Mouse (Mus musculus): Measurements from ENCODE around the gene Gm10974.

Gene Gm10974

GRCm38 (mm10) chr7:66364491-66364890 lies 1.2 kb upstream of the Gm10974 start:
- no peak for DNase-seq

GRCm38 (mm10) chr7:66365411-66365810 lies 294 bp upstream of the Gm10974 start:
- no peak for DNase-seq

DNA sequence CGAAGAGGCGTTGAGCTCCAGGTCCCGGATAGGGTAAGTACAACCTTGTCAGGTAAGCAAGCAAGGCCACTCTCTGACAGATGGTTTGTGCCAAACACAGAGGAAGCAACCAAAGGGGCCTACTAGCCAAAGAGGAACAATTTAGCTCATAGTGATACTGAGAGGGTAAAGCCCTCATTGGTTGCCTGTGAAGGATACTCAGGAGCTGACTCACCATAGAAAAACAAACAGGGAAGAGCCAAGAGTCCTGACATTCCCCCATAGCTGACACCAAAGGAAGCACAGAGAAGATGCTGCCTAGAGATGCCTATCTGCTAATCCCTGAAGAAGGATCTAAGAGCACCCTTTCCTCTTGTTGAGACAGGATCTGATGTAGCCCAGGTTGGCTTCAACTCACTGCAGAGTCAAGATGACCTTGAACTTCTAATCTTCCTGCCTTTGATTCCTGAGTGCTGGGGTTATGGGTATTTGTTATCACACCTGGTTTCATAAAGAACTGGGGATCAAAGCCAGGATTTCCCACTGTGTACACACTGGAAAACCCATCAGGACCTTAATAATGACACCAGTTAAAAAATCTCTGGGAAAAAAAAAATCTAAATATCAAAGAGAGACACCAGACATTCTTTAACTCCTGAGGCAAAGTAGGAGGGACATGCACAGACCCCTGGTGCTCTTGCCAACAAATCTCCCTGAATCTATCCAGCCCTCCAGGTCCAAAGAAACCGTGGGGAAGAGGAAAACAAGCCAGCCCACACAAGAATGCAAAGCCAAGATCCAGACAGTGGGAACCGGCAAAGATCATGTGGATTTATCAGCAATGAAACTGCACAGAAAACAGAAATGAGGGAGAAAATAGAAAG lies 3.6 kb downstream of the Gm10974 start:
- DNase-seq: no peak

GRCm38 (mm10) chr7:66369934-66370445 lies 4.3 kb downstream of the Gm10974 start:
- DNase-seq: no peak

GRCm38 (mm10) chr7:66370970-66371369 lies 5.3 kb downstream of the Gm10974 start:
- DNase-seq: no peak

GRCm38 (mm10) chr7:66373391-66373790 lies 7.7 kb downstream of the Gm10974 start:
- no peak for DNase-seq

DNA sequence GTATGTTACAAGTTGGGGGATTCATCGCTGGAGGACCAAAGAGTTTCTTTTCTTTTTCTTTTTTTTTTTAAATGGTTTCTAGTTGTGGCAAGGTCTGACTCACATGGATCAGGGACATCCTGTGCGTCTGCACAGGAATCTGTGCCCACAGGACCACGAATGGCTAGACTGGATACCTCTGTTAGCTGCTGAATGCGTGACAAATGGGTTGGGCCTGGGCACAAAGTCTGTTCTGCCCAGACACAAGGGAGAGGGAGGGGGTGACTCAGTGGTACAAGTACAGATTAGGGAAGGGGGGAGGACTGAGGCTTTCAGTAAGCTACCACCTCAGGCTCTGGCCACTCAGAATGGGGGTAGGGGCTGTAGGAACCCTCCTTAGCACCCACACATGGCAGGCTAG lies 10.0 kb downstream of the Gm10974 start:
- DNase-seq: no peak

DNA sequence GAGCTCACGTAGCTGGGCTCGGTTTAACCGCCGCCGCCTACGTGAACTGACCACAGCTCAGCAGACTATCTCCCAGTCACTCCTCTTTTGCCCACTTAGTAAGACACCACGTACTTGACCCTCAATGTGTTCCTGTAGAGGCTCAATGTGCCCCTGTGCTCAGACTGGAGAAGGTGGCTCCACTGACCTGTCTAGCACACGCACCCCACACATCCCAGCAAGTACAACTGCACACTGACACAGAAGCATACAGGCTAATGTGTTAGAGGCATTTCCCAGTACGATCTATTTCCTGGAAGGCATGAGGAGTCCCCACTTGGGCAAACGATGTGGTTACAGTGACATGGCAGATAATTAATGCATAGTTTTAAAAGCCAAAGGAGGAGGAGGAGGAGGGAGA lies 10.9 kb downstream of the Gm10974 start:
- DNase-seq: no peak

- DNase-seq: no peak
Measured at GRCm38 (mm10) chr7:66384213-66384612, 18.5 kb downstream of the Gm10974 start.

DNA sequence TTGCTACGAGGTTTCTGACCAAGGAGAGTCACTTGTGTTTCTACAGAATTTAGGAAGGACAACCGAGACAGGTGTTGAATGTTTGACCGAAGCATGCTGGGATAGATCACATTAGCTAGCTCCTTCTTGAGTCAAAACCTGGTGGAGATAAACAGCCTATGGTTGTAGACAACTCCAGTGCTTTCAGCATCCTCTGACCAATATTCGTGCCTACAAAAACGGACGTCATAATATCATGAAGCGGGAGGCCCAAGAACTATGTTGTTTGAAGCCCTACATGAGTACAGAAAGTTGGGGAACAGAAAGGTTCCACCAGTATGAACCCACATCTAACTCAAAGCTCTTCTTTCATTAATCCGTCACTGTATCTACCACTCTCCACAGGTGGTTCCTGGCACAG lies 19.2 kb downstream of the Gm10974 start:
- DNase-seq: no peak

- no peak for DNase-seq
Measured at GRCm38 (mm10) chr7:66385826-66386225, 20.1 kb downstream of the Gm10974 start.

- DNase-seq: no peak
Measured at GRCm38 (mm10) chr7:66386411-66386810, 20.7 kb downstream of the Gm10974 start.

GRCm38 (mm10) chr7:66387419-66387812 lies 21.7 kb downstream of the Gm10974 start:
- DNase-seq: no peak

DNA sequence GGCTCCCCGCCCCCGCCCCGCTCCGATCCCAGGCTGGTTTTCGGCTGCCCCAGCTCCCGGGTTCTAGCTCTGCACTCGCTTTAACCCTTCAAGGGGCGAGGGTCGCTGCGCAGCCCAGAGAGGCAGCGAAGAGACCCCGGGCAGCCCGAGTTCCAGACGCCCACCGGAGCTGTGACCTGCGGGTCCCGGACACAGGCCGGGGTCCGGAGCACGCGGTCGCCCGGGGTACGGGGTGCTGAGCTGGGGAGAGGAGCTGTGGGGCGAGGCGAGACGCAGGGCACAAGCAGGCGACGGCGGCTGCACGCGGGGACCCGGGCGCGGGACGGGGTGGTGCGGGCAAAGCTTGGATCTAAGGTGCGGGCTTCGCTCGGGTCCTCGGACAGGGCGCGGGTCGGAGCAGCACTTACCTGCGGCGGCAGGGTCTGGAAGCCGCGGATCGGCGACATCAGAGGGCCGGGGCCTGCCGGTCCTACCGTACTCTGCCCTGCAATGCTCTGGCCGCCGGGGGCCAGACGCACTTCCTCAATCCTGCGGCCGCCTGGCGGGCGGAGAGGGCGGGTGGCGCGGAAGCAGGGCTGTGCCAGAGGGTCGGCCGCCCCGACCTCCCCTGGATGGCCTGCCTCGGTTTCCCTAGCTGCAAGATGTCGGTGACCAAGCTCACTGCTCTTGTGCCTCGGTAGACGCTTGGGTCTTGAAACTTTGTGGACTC lies 22.3 kb downstream of the Gm10974 start, which contains the start of gene Lrrk1:
TSS of gene Lrrk1 (minus strand) at position 538 of the 709 bp plus-strand sequence.
- DNase-seq: no peak

DNA sequence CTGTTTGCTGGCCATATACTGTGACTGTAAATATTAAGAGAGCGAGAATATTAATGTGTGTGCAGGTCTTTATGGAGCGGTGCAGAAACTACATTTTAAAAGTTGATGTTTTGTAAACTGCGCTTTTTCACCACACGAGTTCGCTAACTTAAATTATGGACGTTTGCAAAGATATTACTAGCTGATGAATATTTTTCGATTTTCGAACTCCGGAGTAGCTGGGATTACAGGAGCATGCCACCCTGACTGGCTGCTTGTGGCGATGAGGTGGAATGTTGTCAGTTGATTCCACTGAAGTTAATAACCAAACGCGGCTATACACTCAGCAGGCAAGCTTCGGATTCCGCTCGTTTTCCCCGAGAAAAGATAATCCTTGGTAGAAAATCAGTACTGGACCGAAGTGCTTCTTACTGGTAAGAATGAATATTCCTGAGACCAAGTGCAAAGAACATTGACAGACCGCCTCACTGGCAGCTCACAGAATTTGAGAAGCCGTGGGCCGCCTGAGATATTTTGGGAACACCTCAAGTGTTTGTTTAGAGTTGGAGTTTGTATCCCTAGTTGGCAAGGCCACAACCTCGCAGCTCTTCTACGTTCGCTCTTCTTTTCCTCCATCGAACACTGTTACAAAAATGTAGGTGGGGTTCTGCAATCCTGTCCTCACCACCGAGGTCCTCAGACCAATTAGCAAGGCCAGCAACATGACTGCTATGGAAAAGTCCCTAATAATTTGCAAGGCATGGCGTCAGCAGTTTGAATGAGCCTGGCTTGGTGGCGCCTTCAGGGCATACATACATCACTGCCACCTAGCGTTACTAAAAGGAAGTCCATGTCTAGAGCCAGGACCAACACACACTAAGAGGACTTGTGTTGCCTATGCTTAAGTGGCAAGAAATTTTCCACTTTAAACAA lies 23.2 kb downstream of the Gm10974 start:
- DNase-seq: peak; percentile 32

DNA sequence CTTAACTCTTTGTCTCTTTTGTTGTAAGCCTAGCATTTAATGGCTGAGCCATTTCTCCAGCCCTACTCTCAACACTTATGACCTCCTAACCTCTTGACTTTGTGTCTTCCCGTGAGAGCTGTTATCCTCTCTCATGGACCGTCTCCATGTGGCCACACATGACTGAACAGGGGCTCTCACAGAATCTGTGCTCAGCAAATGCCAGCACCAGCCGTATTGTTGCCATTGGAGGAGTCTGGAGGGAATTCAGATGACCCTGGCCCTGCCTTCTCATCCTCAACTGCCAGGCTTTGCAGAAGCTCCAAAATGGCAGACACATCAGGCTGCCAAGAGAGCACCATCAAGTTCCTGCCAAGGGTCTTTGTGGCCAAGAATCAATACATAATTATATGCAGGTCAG lies 31.6 kb downstream of the Gm10974 start:
- DNase-seq: no peak

- no peak for DNase-seq
Measured at GRCm38 (mm10) chr7:66401605-66402004, 35.9 kb downstream of the Gm10974 start.

GRCm38 (mm10) chr7:66402876-66403275 lies 37.2 kb downstream of the Gm10974 start:
- DNase-seq: no peak

DNA sequence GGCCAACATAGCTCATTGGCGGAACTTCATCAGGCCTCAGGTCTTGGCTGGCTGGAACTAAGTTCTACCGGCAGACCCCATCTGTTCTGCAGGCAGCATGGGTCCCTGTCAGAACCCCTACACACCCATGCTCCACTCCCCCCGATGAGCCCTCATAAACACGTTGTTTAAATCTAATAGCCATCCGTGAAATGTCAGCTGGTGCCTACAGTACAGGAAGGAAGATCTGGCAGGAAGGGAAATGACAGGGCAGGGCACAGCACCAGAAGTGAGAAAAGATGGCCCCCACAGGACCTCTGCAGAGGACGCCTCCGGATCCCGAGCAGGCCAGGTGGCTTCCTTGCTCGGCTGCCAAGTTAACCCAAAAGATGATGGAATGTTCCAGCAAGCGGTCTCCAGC lies 38.4 kb downstream of the Gm10974 start:
- DNase-seq: no peak

- no peak for DNase-seq
Measured at GRCm38 (mm10) chr7:66404802-66405201, 39.1 kb downstream of the Gm10974 start.

- DNase-seq: no peak
Measured at GRCm38 (mm10) chr7:66405541-66405940, 39.8 kb downstream of the Gm10974 start.

DNA sequence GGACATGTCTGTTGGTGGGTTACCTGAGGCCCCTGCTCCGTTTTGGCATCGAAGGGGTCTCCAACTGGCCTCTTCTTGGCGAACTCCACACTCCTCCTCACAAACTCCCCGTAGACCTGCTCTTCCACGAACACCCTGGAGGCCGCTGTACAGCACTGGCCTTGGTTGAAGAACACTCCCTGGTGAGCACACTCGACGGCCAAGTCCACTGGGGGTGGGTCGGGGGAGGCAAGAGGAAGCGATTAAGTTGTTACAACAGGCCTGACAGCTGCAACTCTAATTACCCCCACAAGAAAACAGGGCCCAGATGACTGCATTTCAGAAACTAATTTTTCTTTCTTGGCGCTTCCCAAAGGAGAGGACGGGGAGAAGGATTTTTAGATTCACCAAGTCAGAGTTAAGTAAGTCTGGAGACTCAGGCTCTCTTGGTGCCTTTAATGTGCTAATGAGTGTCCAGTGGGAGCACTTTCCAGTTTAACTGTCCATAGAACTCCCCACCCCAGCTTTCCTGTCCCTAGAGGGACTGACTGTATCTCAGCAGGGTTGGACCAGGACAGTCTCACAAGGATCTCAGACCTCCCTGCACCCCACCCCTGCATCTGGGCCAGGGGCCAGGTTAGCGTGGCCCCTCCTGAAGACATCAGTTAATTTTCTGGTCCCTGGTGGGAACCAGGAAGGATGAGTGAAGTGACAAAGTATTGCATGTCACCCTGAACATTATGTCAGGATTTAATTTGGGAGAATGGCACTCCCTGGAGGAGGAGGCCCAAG lies 40.4 kb downstream of the Gm10974 start:
- DNase-seq: no peak

Measured in right cerebral cortex, postnatal 4 days (tissue).